Mouse (Mus musculus): ENCODE results near the gene Slc25a1. TPM values are rescaled to one million over a fixed set of nuclear protein-coding genes. Genes with fewer than 3 reads are reported as not detected.

Slc25a1 gene
- polyA plus RNA-seq, 1 experiment from 2014 or later, result 25.4 TPM

DNA sequence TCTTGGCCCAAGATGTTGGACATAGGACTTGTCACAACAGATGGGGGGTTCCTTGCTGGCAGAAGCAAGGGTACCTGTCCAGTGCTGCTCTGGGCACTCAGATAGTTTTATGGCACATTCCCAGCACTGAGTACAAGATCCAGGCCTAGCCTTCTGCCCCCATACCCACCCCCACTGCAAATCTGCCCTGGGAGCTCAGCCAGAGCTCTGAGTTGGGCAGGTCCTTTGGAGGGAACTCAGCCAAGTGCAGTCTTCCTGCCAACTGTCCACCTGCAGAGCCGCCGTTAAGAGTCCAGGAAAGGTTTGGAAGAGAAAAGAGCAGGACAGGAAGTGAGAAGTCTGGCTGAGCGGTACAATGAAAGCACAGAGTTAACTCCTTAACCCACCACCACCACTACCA, 35.4 kb downstream of the Slc25a1 start:
- H3K27ac ChIP-seq (replicated peaks in 1 of 2; ENCODE audit: control insufficient read depth in 1 of 2, insufficient read depth in 1 of 2, low read depth in 2 of 2, low read length in 2 of 2), result no peak overlapping the region; a peak in 1 of 4 replicates
- peaks cover 11 to 25% of the 10 kb centered on the region in 2 experiments for H3K4me1 ChIP-seq (ENCODE audit: control insufficient read depth in 2 of 2, insufficient read depth in 2 of 2, low read length in 2 of 2)
- 39% methylated on average over 3 of the region's 3 CpGs for WGBS
- H3K27me3 ChIP-seq (ENCODE audit: control insufficient read depth, insufficient read depth, low read length), result no peaks in the 10 kb centered on the region
- no peak overlapping the region for H3K4me2 ChIP-seq (ENCODE audit: low read length)
- H3K4me3 ChIP-seq (ENCODE audit: control insufficient read depth in 1 of 2, insufficient read depth in 1 of 2, low read depth in 1 of 2, low read length in 2 of 2), result no peak overlapping the region
- 0 out of 2 replicates have a peak, but pooled peaks cover 6% of the 10 kb centered on the region for H3K36me3 ChIP-seq (ENCODE audit: control insufficient read depth, insufficient read depth, low read length)
- no peak overlapping the region for H3K9ac ChIP-seq (ENCODE audit: low read length)
- ATAC-seq (ENCODE audit: insufficient number of reproducible peaks, insufficient read depth, low FRiP score, low read depth), result no peak
- no peaks in the 10 kb centered on the region for H3K9me3 ChIP-seq (ENCODE audit: control insufficient read depth, low read length)

DNA sequence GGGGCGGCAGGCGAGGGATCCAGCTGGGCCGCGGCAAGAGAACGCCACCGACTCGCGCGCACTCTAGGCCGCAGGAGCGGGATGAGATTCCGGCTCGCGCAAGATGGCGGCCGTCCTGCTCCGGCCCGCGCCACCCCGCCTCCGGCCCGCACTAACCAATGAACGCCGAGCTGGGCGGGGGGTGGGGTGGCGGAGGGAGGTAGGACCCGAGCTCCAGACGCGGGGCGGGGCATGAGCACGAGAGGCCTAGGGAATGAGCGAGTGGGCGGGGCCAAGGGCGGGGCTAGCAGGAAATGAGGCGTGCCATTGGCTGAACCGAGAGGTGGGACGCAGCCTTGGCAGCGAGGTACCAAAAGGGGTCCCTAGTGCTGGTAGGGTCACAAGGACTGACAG, 36.5 kb downstream of the Slc25a1 start, which contains the start of gene Gm20518:
Gene Gm20518, minus strand, starts transcription at position 105 of the 393 bp plus-strand sequence.
- Histone ChIP-seq H3K36me3 (ENCODE audit: control insufficient read depth, insufficient read depth, low read length) (0 out of 2 replicates have a peak, but pooled peaks cover 6% of the 10 kb centered on the region), H3K4me2 (ENCODE audit: low read length) (peak within 1 kb of the TSS; percentile 83), H3K27ac (replicated peaks in 1 of 2; ENCODE audit: control insufficient read depth in 1 of 2, insufficient read depth in 1 of 2, low read depth in 2 of 2, low read length in 2 of 2) (peak within 1 kb of the TSS; percentile 95 to 97), H3K4me3 (ENCODE audit: control insufficient read depth in 1 of 2, insufficient read depth in 1 of 2, low read depth in 1 of 2, low read length in 2 of 2) (peak within 1 kb of the TSS; percentile 98), H3K27me3 (ENCODE audit: control insufficient read depth, insufficient read depth, low read length) (no peaks in the 10 kb centered on the region), H3K9ac (ENCODE audit: low read length) (peak within 1 kb of the TSS; percentile 97), H3K9me3 (ENCODE audit: control insufficient read depth, low read length) (no peaks in the 10 kb centered on the region), H3K4me1 (ENCODE audit: control insufficient read depth in 2 of 2, insufficient read depth in 2 of 2, low read length in 2 of 2) (peaks cover 11 to 25% of the 10 kb centered on the region in 2 experiments)
- ATAC-seq (ENCODE audit: insufficient number of reproducible peaks, insufficient read depth, low FRiP score, low read depth), result peak; percentile 98
- under 1% methylated on average over 37 of the region's 38 CpGs for WGBS

DNA sequence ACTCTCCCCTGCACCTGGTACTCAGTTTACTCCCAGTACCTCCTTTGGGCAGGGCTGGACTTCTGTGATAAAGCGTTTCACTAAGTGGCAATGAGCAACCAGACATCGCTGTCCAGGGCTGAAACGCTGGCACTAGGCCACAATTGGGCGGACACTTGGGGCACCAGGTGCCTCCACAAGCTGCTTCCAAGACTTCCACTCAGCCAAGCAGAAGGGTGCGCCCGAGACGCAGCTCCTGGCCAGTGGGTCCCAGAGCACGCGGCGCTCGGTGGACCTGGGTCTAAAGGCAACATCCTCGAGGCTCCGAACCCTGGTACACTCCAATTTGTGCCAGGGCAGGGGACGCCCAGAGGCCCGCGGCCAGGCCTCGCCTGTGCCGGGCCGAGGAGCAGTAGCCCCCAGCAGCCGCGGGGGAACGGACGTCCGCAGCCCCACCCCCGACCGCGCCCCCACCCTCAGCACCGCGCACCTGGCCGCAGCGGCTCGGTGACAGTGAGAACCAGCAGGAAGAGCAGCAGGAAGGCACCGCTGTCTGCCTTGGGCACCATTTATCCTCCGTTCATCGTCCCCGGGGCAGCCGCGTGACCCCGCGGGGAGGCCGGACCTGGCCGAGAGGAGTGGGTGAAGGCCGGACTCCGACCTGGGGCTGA, 37.0 kb downstream of the Slc25a1 start:
- H3K4me3 ChIP-seq (ENCODE audit: control insufficient read depth in 1 of 2, insufficient read depth in 1 of 2, low read depth in 1 of 2, low read length in 2 of 2), result peak overlapping the region; percentile 98
- ATAC-seq (ENCODE audit: insufficient number of reproducible peaks, insufficient read depth, low FRiP score, low read depth), result peak; percentile 57
- under 1% methylated on average over 44 of the region's 44 CpGs for WGBS
- H3K27ac ChIP-seq (replicated peaks in 1 of 2; ENCODE audit: control insufficient read depth in 1 of 2, insufficient read depth in 1 of 2, low read depth in 2 of 2, low read length in 2 of 2), result peak overlapping the region; percentile 95 to 97
- peak overlapping the region; percentile 97 for H3K9ac ChIP-seq (ENCODE audit: low read length)
- no peaks in the 10 kb centered on the region for H3K9me3 ChIP-seq (ENCODE audit: control insufficient read depth, low read length)
- no peaks in the 10 kb centered on the region for H3K27me3 ChIP-seq (ENCODE audit: control insufficient read depth, insufficient read depth, low read length)
- peak overlapping the region; percentile 83 for H3K4me2 ChIP-seq (ENCODE audit: low read length)
- peaks cover 11 to 25% of the 10 kb centered on the region in 2 experiments for H3K4me1 ChIP-seq (ENCODE audit: control insufficient read depth in 2 of 2, insufficient read depth in 2 of 2, low read length in 2 of 2)
- 0 out of 2 replicates have a peak, but pooled peaks cover 6% of the 10 kb centered on the region for H3K36me3 ChIP-seq (ENCODE audit: control insufficient read depth, insufficient read depth, low read length)

DNA sequence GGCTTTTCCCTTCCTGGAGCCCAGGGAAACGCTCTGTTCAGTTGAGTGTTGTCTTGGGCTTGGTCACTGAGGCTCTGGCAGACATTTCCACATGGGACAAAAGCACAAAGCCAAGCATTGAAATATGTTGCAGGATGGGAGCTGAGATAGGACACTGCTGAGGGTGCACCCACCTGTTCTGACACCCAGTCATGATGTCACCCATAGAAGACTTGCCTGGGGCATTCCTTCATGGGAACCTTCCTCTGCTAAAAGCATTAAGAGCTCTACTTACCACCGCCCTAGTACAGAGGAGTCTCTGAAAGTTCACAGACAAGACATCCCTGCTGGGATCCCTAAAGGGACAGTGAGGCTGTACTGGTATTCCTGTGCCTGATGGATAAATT, 37.7 kb downstream of the Slc25a1 start:
- Histone ChIP-seq H3K27me3 (ENCODE audit: control insufficient read depth, insufficient read depth, low read length) (no peaks in the 10 kb centered on the region), H3K4me3 (ENCODE audit: control insufficient read depth in 1 of 2, insufficient read depth in 1 of 2, low read depth in 1 of 2, low read length in 2 of 2) (peak overlapping the region; percentile 98), H3K9me3 (ENCODE audit: control insufficient read depth, low read length) (no peaks in the 10 kb centered on the region), H3K36me3 (ENCODE audit: control insufficient read depth, insufficient read depth, low read length) (0 out of 2 replicates have a peak, but pooled peaks cover 6% of the 10 kb centered on the region), H3K4me2 (ENCODE audit: low read length) (peak overlapping the region; percentile 83), H3K9ac (ENCODE audit: low read length) (peak overlapping the region; percentile 97), H3K4me1 (ENCODE audit: control insufficient read depth in 2 of 2, insufficient read depth in 2 of 2, low read length in 2 of 2) (peaks cover 11 to 25% of the 10 kb centered on the region in 2 experiments), H3K27ac (replicated peaks in 1 of 2; ENCODE audit: control insufficient read depth in 1 of 2, insufficient read depth in 1 of 2, low read depth in 2 of 2, low read length in 2 of 2) (peak overlapping the region; percentile 95 to 97; a peak in 3 of 4 replicates)
- 52% methylated on average over 2 of the region's 2 CpGs for WGBS
- no peak for ATAC-seq (ENCODE audit: insufficient number of reproducible peaks, insufficient read depth, low FRiP score, low read depth)

DNA sequence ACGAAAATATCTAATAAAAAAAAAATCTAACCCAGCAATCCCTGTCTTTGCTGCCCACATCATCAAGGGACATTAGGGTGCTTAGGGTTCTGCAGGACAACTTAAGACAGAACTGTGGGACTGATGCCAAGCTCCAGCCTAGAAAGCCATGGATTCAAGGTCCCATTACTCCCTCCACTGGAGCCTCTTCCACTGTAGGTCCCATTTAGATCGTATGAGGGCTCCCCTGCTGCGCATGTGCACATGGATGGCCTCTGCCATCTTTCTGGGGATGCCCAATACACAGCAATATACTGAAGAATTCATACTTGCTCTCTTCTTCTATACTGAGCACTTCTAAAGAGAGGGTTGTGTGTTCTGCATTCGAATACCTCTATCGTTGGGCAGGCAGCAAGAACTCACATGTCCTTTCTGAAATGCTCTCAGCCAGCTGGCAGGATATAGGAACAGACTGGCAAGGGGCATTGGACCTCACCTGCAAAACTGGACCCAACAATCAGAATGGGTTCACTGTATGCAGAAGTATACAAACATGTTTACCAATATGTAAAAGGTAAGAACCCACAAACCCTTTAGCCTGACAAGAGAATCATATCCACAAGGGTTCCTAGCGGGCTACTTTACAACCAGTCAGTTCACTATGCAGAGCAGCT, 38.2 kb downstream of the Slc25a1 start:
- WGBS, result 82% methylated on average over 6 of the region's 6 CpGs
- Histone ChIP-seq H3K9ac (ENCODE audit: low read length) (no peak overlapping the region), H3K4me1 (ENCODE audit: control insufficient read depth in 2 of 2, insufficient read depth in 2 of 2, low read length in 2 of 2) (peaks cover 11 to 25% of the 10 kb centered on the region in 2 experiments), H3K36me3 (ENCODE audit: control insufficient read depth, insufficient read depth, low read length) (0 out of 2 replicates have a peak, but pooled peaks cover 6% of the 10 kb centered on the region), H3K9me3 (ENCODE audit: control insufficient read depth, low read length) (no peaks in the 10 kb centered on the region), H3K27ac (replicated peaks in 1 of 2; ENCODE audit: control insufficient read depth in 1 of 2, insufficient read depth in 1 of 2, low read depth in 2 of 2, low read length in 2 of 2) (no peak overlapping the region), H3K27me3 (ENCODE audit: control insufficient read depth, insufficient read depth, low read length) (no peaks in the 10 kb centered on the region), H3K4me3 (ENCODE audit: control insufficient read depth in 1 of 2, insufficient read depth in 1 of 2, low read depth in 1 of 2, low read length in 2 of 2) (peak overlapping the region in 1 of 2 experiments; percentile 98; a peak in 2 of 4 replicates), H3K4me2 (ENCODE audit: low read length) (peak overlapping the region; percentile 83)
- no peak for ATAC-seq (ENCODE audit: insufficient number of reproducible peaks, insufficient read depth, low FRiP score, low read depth)

DNA sequence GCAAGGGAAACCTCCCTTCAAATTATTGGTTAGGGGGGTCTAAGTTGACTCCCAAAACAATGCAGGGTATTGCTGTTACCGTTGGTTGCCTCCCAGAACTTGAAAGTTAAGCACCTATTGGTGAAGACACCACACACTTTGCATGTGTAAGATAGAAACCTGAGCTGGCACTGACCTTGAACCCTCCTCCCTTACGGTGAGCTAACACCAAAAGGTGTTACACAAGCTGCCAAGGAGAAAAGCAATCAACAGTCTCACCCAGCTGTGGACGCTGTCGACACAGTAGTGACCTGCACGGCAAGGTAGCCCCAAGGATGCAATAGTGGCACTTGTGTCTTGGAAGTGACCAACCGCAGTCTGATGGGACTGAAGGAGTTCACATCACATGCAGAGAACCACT, 43.9 kb downstream of the Slc25a1 start:
- WGBS, result 60% methylated on average over 6 of the region's 6 CpGs
- no peak for ATAC-seq (ENCODE audit: insufficient number of reproducible peaks, insufficient read depth, low FRiP score, low read depth)

DNA sequence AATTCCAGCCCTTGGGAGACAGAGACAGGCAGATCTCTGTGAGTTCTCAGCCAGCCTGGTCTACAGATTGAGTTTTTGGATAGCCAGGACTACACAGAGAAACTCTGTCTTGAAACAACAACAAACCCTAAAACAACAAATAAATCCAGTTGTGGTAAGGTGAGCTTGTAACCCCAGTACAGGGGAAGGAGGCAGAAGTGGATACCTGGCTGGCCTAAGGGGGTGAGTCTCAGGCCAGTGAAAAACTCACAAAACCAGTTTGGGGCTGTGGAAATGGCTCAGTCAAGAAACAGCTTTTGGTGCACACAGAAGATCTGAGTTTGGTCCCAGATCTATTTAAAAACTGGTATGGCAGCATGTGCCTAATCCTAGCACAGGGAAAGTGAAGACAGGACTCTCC, 45.8 kb downstream of the Slc25a1 start:
- H3K4me3 ChIP-seq (ENCODE audit: control insufficient read depth in 1 of 2, insufficient read depth in 1 of 2, low read depth in 1 of 2, low read length in 2 of 2), result no peak overlapping the region
- no peaks in the 10 kb centered on the region for H3K9me3 ChIP-seq (ENCODE audit: control insufficient read depth, low read length)
- no peak overlapping the region for H3K4me2 ChIP-seq (ENCODE audit: low read length)
- no peak overlapping the region for H3K27ac ChIP-seq (replicated peaks in 1 of 2; ENCODE audit: control insufficient read depth in 1 of 2, insufficient read depth in 1 of 2, low read depth in 2 of 2, low read length in 2 of 2)
- no peaks in the 10 kb centered on the region for H3K27me3 ChIP-seq (ENCODE audit: control insufficient read depth, insufficient read depth, low read length)
- peaks cover 6 to 17% of the 10 kb centered on the region in 2 experiments; a peak in 3 of 4 replicates for H3K4me1 ChIP-seq (ENCODE audit: control insufficient read depth in 2 of 2, insufficient read depth in 2 of 2, low read length in 2 of 2)
- no peak for ATAC-seq (ENCODE audit: insufficient number of reproducible peaks, insufficient read depth, low FRiP score, low read depth)
- H3K9ac ChIP-seq (ENCODE audit: low read length), result no peak overlapping the region
- peaks cover 8% of the 10 kb centered on the region; the same call in 1 of the 2 replicates for H3K36me3 ChIP-seq (ENCODE audit: control insufficient read depth, insufficient read depth, low read length)

More for the DNA sequence above, 43.9 kb downstream of the Slc25a1 start:
- Histone ChIP-seq H3K4me3 (ENCODE audit: control insufficient read depth in 1 of 2, insufficient read depth in 1 of 2, low read depth in 1 of 2, low read length in 2 of 2) (no peak overlapping the region), H3K36me3 (ENCODE audit: control insufficient read depth, insufficient read depth, low read length) (peaks cover 8% of the 10 kb centered on the region; the same call in 1 of the 2 replicates), H3K4me1 (ENCODE audit: control insufficient read depth in 2 of 2, insufficient read depth in 2 of 2, low read length in 2 of 2) (peaks cover 4 to 13% of the 10 kb centered on the region in 2 experiments; a peak in 3 of 4 replicates), H3K27ac (replicated peaks in 1 of 2; ENCODE audit: control insufficient read depth in 1 of 2, insufficient read depth in 1 of 2, low read depth in 2 of 2, low read length in 2 of 2) (no peak overlapping the region), H3K4me2 (ENCODE audit: low read length) (no peak overlapping the region), H3K27me3 (ENCODE audit: control insufficient read depth, insufficient read depth, low read length) (no peaks in the 10 kb centered on the region), H3K9me3 (ENCODE audit: control insufficient read depth, low read length) (no peaks in the 10 kb centered on the region), H3K9ac (ENCODE audit: low read length) (no peak overlapping the region)

Measured in heart, embryonic 14.5 days (tissue).